Mouse (Mus musculus) T-cell, adult 2 months (primary cell): ENCODE measurements around the gene Tbpl1.

Source experiments
- DNase-seq: peaks from one replicate; pipeline ENCODE4 v3.0.0; 2022; ENCODE audit warnings: low spot score

Gene Tbpl1

DNA sequence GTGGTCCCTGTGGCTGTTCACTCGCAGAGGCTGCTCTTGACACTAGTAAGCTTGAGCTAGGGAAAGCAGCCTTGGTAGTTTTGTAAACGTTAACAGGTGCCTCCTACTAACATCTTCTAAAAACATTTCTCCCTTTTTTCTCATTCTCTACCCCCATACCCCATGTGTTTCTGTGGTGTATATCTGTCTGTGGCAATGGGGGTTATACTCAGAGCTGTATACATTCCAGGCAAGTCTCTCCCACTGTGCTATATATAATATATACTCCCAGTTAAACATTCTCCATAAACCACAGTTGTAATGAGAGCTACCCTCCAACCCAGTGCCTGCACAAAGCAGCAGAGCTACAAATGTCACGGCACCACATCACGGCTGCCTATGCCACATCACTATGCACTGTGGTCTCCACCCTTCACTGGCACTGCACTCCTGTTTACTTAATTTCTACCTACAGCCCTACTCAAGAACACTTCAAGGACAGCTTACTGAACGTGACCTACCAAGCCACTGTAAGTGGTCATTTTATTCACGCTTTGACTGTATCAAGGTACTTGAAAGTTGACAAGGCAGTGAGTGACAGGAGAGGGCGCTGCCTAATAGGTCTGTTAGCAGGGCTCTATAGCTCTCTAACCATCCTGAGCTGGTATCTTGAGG is 23.4 kb downstream of the Tbpl1 start:
- no peak for DNase-seq

DNA sequence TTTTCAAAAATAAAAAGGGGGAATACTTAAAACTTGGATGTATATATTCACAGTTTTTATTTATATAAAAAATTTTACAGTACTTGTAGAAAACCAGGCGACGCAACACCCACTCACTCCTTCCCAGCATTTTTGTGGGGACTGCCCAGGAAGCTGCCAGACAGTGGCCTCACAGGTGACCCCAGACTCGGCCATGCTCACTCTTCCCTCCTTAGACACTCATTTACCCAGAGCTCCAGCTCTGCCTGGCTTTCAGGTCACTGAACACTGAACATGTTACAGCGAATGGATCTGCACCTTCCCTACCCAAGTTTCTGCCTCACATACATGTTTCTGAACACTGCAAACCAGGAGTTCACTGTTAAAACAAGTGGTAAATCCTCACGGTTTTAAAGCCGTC is 27.9 kb downstream of the Tbpl1 start:
- no peak for DNase-seq

DNA sequence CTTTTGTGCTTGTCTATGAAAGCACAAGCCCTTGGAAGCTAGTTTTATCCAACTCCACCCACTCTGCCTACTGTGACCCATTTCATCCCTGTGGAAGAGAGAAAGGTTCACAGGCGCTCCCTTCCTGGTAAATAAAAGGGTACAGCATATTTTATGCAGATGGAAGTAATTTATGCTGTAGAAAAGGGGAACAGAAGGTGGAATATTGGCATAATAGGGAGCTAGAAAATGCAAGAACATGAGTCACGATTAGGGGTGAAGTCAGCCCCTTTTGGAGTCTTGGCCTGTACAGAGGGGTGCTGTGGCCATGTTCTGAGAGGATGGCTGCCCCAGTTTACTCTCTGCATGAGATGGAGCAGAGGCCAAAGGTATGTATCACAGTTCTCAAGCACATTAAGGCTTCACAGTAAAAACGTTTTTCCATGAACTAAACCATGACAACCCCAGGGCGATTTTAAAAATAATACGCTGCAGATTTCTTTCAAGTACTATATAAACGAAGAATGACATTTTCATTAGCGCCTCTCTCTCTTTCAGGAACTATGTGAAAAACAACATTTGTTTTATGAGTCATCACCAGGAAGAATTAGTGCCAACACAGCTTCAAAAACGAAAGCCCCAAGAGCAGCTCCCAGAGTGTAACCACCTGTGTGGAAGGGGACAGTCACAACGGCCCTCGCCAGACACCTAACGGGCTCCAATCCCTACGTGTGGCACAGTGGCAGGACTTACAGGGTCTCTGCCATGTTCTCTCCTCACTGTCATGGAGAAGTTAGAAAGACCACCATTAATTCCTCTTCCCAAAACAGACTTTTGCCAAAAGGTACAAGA is 30.0 kb downstream of the Tbpl1 start:
- DNase-seq = no peak

DNA sequence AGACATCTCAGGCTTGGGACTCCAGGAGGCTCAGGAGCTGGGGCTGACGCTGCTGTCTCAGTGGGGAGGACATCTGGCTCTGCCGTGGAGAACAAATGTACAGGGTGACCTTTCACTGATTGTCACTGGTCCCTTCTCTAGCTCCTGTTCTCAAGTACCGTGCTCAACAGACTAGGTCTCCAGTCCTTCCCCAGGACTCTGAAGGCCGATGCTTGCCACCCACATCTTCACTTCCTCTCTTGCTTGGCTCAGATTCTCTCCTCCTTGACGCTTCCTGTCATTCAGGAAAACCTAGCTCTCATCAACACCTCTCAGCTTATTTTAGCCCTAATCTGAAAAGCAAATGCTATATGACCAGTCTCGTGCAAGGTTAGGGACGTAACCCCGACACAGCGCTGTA is 31.0 kb downstream of the Tbpl1 start:
- no peak for DNase-seq

DNA sequence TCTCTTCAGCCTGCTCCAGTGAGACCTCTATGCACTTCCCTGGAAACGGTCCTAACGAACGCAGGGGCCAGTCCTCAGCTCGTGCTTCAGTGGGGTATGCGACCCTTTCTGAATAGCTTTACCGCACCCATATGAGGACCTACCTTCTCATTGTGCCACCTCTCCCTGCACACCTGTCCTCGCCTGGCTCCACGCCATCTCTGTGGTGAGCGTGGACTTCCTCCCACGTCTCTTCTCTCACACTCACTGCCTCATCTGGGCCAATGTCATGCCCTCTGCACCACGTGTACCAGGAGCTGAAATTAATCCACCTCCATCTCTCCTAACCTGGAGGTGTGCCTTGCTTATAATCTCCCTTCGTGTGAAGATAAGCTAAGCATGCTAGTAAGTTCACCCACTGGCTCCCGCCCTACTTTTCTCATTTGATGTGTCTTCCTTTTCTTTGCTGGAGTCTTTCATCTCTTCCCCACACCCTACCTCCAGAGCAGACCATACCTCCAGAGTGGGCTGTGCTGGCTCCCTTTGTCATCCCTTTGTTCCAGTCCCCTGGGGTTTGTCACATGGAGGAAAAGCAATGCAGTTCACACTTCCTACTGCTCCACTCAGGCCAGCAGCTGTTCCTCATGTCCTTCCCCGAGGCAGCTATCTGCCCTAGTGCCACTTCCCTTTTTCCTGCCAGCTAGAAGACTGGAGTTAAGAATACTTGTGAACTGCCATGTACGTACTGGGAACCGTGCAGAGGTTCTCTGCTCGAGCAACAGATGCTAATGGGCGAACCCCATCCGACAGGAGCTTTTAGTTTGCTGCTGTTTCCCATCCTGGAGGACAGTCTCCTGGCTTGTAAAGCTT is 32.0 kb downstream of the Tbpl1 start:
- no peak for DNase-seq

DNA sequence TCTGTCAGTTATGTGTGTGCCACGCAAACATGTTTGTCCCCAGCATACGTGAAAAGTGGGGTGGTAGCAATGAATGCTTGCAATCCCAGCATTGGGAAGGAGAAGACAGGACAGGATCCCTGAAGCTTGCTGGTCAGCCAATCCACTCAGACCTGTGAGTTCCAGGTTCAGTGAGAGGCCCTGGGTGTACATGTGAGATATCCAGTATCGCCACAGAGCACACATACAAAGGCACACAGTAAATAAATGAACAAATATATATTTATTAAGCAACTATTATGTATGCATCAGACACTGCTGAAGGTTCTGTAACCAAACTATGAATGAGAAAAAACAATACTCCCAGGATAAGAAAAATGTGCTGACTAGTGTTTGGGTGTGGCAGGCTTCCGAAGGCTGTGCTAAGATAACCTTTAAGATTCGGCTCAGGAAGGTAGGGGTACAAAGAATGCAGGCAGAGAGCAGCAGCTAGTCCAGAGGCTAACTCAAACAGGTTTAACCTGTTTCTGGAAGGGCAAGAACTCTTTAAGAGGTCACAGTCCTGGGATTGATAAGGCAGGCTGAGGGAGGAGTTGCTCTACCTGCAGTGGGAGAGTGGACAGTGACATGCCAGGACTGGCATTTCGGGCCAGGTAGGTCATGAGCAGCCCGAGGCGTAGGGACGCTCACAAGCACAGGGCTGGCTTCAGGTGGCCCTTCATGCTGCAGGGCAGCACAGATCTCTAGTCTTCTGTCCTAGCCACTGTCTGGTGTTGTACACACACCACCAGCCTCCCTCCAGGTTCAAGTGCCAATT is 33.4 kb downstream of the Tbpl1 start:
- no peak for DNase-seq

DNA sequence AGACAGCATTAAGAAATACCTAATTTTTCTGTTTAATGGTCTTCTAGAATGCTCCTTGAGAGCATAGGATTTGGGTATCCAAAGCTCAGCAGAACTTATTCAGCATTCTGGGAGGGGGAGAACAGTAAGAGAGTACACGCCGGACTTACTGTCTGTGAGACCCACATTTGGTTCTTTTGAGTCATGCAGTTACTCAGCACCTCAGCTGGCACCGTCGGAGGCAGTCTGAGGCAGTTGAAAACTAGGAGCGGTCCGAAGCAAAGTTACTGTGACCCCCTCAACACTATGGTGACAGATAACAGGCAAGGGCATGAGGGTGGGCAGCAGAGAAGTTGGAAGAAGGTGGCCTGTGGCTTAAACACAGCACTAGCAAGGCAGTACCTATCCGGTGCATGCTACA is 34.9 kb downstream of the Tbpl1 start:
- no peak for DNase-seq

DNA sequence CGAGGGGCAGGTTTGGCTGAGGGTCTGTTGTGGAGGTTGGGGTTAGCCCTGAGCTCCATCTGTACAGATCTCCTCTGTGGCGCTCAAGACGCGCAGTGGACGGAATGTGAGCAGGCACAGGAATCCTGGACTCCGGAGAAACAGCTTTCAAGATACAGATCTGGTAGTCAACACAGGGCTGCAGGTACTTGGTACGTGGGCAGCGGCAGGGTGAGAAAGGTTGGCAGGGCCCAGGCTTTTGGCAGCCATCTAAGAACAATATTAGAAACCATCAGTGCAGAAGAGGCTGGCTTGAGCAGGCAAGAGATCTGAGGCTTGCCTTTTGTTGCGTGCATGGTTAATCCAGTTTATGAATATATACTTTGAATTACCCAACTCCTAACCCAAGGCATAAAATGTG is 35.5 kb downstream of the Tbpl1 start:
- no peak for DNase-seq

DNA sequence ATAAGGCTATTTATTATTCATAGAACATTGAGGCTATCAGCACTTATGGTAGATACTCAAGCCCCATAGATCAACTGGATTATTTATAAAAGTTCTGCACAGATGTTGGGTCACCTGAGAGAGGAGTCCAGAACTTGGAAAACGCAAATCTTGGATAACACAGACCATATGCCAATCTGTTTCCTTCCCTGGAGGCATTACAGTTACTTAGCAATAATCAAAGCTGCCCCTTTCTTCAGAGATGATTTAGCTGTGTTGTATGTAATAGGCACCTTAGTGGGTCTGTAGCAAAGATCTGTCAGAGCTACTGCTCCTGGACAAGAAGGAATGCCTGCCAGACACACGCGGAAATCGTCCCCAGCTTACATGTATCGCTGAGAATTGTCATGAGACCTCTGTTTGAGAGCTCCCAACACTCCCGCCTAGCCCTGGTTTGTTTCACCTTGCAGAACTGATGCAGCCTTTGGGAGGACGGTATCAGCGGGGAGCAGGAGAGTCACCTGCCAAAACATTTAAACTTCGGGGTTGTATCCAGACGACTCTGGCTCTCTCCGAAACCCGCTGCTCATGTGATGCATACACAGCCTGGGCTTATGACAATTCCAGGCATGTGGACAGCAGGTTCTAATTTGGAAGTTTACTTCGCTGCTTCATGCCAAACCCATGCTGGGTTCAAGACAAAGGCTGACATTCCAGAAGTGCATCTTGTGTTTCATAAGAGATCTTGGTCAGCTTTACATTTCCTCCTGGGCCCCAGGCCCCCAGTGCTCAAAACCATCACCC is 55.7 kb downstream of the Tbpl1 start:
- DNase-seq = no peak

DNA sequence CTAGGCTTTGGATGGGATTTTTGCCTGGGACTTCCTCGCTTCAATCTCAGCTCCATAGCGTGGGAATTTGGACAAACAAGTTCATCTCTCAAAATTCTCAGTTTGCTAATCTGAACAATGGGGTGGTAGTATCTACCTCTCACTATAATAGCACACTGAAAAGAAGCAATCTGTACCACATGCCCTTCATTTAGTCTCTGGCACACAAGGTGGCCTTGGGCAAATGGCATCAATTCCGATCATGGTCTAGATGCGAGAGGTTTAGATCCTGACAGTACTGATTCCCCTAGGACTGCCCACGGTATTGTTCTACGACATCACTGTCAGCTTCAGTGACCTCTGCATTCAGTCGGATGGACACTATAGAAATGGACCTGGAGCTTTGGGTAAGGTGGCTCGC is 57.6 kb downstream of the Tbpl1 start:
- no peak for DNase-seq

DNA sequence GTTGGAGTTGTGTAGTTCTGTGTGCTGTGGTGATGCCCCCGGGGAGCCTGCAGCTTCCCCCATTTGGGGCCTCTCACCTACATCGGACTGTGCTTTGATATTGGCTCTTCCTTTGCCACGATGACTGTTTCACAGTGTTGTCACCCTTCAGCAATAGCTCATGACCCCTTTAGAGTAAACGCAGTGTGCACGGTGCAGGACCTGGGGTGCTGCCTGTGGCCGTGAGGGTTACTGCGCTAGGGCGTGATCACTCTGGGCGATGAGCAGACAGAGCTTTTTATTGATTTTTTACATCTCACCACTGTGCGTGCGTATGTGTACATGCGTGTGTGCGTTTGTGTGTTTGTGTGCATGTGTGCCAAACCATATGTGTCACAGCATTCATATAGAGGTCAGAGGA is 63.2 kb downstream of the Tbpl1 start:
- DNase-seq = no peak

DNA sequence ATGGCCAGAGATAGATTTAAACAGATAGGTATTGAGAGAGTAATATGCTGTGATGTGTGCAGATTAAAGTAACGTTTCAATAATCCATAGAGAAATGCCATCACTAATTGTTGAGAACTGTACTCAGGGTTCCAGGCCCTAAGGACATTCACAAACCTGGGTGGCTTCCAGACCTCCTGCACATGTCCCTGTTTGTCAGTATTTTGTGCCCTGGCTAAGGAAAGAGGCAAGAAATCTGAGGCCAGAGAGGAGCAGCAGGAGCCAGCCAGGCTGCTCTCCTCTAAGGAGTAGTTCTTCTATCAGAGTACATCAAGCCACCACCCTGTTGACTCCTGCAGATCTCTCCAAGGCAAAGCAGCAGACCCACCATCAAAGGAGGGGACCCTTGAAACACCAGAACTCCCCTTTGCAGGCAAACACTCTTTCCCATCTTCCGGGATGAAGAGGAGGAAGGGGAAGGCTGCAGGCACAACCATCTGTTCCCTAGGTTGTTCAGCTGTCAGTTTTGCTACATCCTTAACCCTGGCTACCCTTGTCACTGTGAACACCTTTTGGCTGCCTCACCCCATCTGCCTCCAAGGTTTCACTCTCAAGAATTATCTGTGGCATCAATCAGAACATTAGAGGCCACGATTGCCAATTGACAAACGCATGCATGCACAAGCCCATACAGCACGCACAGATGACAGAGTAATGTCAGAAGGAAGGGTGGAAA is 71.3 kb downstream of the Tbpl1 start:
- no peak for DNase-seq

DNA sequence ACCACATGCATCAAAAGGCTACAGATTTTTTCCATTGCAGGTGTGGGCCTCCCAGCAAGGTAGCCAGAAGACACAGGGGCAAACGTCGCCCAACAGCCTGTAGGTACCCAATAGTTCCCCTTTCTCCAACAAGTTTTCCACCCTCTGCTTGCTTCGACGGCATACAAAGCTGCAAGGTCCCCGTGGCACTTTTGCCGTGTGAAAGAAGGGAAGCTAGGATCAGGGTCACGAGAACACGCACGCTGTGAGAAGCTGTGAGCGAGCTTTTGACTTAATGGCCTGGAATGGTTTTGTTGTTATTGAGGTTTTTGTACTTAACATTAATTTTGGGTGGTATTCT is 72.4 kb downstream of the Tbpl1 start:
- no peak for DNase-seq

DNA sequence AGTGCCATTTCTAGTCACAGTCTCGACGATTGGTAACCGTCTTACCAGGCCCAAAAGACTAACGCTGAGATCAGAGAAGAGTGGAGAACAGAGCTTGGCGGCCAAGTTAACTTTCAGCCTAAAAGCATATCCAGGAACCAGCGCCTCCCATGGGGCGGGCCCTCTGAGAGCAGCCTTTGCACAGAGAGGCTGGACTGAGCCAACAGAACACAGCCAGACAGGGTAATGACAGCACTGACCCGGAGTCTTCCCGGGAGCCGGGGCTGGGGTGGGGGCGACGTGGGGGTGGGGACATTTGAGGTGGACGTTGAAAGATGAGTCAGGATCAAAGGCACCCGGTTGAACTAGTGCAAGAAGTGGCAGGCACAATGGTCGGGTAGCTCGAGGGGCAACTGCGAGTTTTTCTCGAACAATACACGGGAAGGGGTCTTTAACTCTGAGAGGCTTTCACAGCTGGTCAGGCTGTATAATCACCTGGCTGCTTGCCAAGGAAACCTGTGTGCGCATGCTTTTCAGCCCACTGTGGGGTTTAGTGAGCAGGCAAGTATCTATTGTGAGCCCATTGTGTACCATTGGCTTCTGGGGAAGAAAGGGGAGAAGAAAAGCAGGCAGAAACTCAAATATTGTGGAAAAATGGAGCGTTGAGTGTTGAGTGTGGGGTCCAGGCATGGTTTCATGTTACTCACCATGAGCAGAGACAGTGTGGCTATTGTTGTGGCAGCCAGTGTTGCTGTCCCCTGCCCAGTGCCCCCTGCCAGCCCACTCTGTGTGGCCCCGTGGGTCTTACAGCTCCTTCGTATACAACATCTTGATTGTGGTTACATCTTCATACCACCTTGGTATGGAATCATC is 73.0 kb downstream of the Tbpl1 start:
- DNase-seq = no peak
